Mouse (Mus musculus) central nervous system, embryonic 11.5 days (tissue): ENCODE results near the gene B3gnt7. TPM values are rescaled to one million over a fixed set of nuclear protein-coding genes. Genes with fewer than 3 reads are reported as not detected.

ENCODE experiments used
- polyA plus RNA-seq: library from polyadenylated mRNA; depleted of rRNA; stranded (reverse); fragments of >200 nt; gene quantifications from 2 replicates; pipeline ENCODE4 v1.2.3, GENCODE M21; 2012; rRNA removed

The B3gnt7 gene
- 2.2 and 3.6 TPM in 2 replicates for polyA plus RNA-seq

GRCm38 (mm10) chr1:86302532-86302931 is at the start of gene B3gnt7:
TSS of gene B3gnt7 (plus strand) at chr1:86302832.

Other genes with a start within 250 kb of the B3gnt7 start
- 112 and 125 TPM in 2 replicates for gene Psmd1, start 238.4 kb upstream of the B3gnt7 start, polyA plus RNA-seq
- not detected in 2 replicates for gene Htr2b, start 190.9 kb upstream of the B3gnt7 start, polyA plus RNA-seq
- gene Gm21972, start 169.2 kb upstream of the B3gnt7 start, polyA plus RNA-seq: 1.2 and 3.4 TPM in 2 replicates
- 20.2 and 23.9 TPM in 2 replicates for gene Armc9, start 148.1 kb upstream of the B3gnt7 start, polyA plus RNA-seq
- gene Ncl, start 56.6 kb downstream of the B3gnt7 start, polyA plus RNA-seq: 382 and 1,606 TPM in 2 replicates
- gene Nmur1, start 123.4 kb downstream of the B3gnt7 start, polyA plus RNA-seq: 0.16 TPM in 1 of 2 replicates, not detected in the other
- gene Tex44, start 123.5 kb downstream of the B3gnt7 start, polyA plus RNA-seq: 0.04 TPM in 1 of 2 replicates, not detected in the other
- gene Ptma, start 223.9 kb downstream of the B3gnt7 start, polyA plus RNA-seq: 4,745 and 9,351 TPM in 2 replicates